Mouse (Mus musculus) hindbrain, embryonic 11.5 days (tissue): Measurements from ENCODE around the gene Dhx30. TPM values are rescaled to one million over a fixed set of nuclear protein-coding genes. Genes with fewer than 3 reads are reported as not detected.
A peak's percentile ranks its signal among the peaks of the same experiment; 100 is the strongest.

Experiments used
- ATAC-seq: fragments of 200-750 bp; cut with Nextera tagmentation; 2 replicates; pipeline ENCODE4 v1.8.0; 2017; ENCODE audit warnings: mild to moderate bottlenecking, moderate TSS enrichment, moderate library complexity; ENCODE audit not compliant: low FRiP score
- DNase-seq: peaks from one replicate; pipeline ENCODE4 v3.0.0-alpha.2; 2015; ENCODE audit warnings: low spot score
- H3K27ac ChIP-seq: fragments of 300-500 bp; sonication (generic); 2 replicates; pipeline ENCODE4 v1.5.1; 2014; ENCODE audit warnings: mild to moderate bottlenecking, low read depth, low read length
- H3K27me3 ChIP-seq: fragments of 300-500 bp; sonication (generic); 2 replicates; pipeline ENCODE4 v1.6.1; 2014; ENCODE audit warnings: mild to moderate bottlenecking, low read length, moderate library complexity, mixed read lengths; ENCODE audit not compliant: control insufficient read depth, insufficient read depth
- H3K36me3 ChIP-seq: fragments of 300-500 bp; sonication (generic); 2 replicates; pipeline ENCODE4 v1.6.1; 2014; ENCODE audit warnings: mild to moderate bottlenecking, low read length, moderate library complexity, mixed read lengths; ENCODE audit not compliant: control insufficient read depth, insufficient read depth
- H3K4me1 ChIP-seq: fragments of 300-500 bp; sonication (generic); replicated peaks from 2 replicates; pipeline ENCODE4 v1.6.1; 2014; ENCODE audit warnings: low read length, mixed read lengths; ENCODE audit not compliant: control insufficient read depth, insufficient read depth
- H3K4me2 ChIP-seq: fragments of 300-500 bp; sonication (generic); replicated peaks from 2 replicates; pipeline ENCODE4 v1.6.1; 2014; ENCODE audit warnings: mild to moderate bottlenecking, low read depth, low read length
- H3K4me3 ChIP-seq: fragments of 300-500 bp; sonication (generic); 2 replicates; pipeline ENCODE4 v1.5.1; 2014; ENCODE audit warnings: low read depth, low read length
- H3K9ac ChIP-seq: fragments of 300-500 bp; sonication (generic); 2 replicates; pipeline ENCODE4 v1.6.1; 2014; ENCODE audit warnings: low read depth, low read length
- H3K9me3 ChIP-seq: fragments of 300-500 bp; sonication (generic); 2 replicates; pipeline ENCODE4 v1.6.1; 2016; ENCODE audit warnings: low read length; ENCODE audit not compliant: control insufficient read depth
- WGBS: fragments of 180-500 bp; shearing (Covaris S2); extraction: QIAGEN DNeasy Blood & Tissue Kit; methylation state at CpG from one replicate; pipeline ENCODE4 v1.1.7; 2014; 5-methylcytosine and 5-hydroxymethylcytosine counted together
- polyA plus RNA-seq: library from polyadenylated mRNA; unstranded; fragments of >200 nt; fragmentation: Nextera tagmentation; extraction: Ambion mirVana; gene quantifications from 2 replicates; pipeline ENCODE4 v1.2.1, GENCODE M21; 2014

Dhx30 gene
- polyA plus RNA-seq, 1 experiment from 2014 or later: 148 TPM

- Histone ChIP-seq H3K9ac (peak within 1 kb of the TSS; percentile 88), H3K36me3 (peaks cover 3% of the 10 kb centered on the region; the same call in 1 of the 2 replicates), H3K27ac (peak within 1 kb of the TSS; percentile 95), H3K4me2 (peak within 1 kb of the TSS; percentile 67), H3K4me1 (peaks cover 3% of the 10 kb centered on the region; the same call in 1 of the 2 replicates), H3K9me3 (no peaks in the 10 kb centered on the region), H3K4me3 (peak within 1 kb of the TSS; percentile 89), H3K27me3 (no peaks in the 10 kb centered on the region)
- ATAC-seq (peak; percentile 96), DNase-seq (peak; percentile 90)
- under 1% methylated on average over 73 of the region's 79 CpGs for WGBS
Observed at GRCm38 (mm10) chr9:110116977-110117778, 452 bp downstream of the Dhx30 start, which contains the start of gene Smarcc1. TSS of gene Smarcc1 (plus strand) at chr9:110117708.

GRCm38 (mm10) chr9:110116353-110116976 is 1.2 kb downstream of the Dhx30 start:
- no peak for DNase-seq

GRCm38 (mm10) chr9:110100627-110101600 is 16.7 kb downstream of the Dhx30 start:
- Histone ChIP-seq H3K9ac (peak overlapping the region; percentile 88), H3K9me3 (no peaks in the 10 kb centered on the region), H3K27me3 (no peaks in the 10 kb centered on the region), H3K4me3 (peak overlapping the region; percentile 89), H3K27ac (no peak overlapping the region; the same call in 1 of the 2 replicates), H3K36me3 (peaks cover 10% of the 10 kb centered on the region; the same call in 1 of the 2 replicates), H3K4me2 (peak overlapping the region; percentile 68), H3K4me1 (no peaks in the 10 kb centered on the region; the same call in 1 of the 2 replicates)
- DNase-seq: peak; percentile 96
- 3% methylated on average over 41 of the region's 41 CpGs for WGBS
- peak; percentile 96 for ATAC-seq

More at GRCm38 (mm10) chr9:110116353-110116976, 1.2 kb downstream of the Dhx30 start:
- Histone ChIP-seq H3K36me3 (peaks cover 5% of the 10 kb centered on the region; the same call in 1 of the 2 replicates), H3K9me3 (no peaks in the 10 kb centered on the region), H3K4me3 (peak overlapping the region; percentile 89), H3K4me2 (peak overlapping the region; percentile 65), H3K27ac (peak overlapping the region; percentile 95), H3K27me3 (no peaks in the 10 kb centered on the region), H3K9ac (peak overlapping the region; percentile 88), H3K4me1 (peaks cover 3% of the 10 kb centered on the region; the same call in 1 of the 2 replicates)
- 11% methylated on average over 10 of the region's 10 CpGs for WGBS
- no peak for ATAC-seq

GRCm38 (mm10) chr9:110097791-110098190 is 19.8 kb downstream of the Dhx30 start:
- Histone ChIP-seq H3K36me3 (peaks cover 10% of the 10 kb centered on the region), H3K9ac (no peak overlapping the region), H3K9me3 (no peaks in the 10 kb centered on the region), H3K4me3 (no peak overlapping the region), H3K4me2 (no peak overlapping the region), H3K27ac (no peak overlapping the region), H3K27me3 (no peaks in the 10 kb centered on the region), H3K4me1 (no peaks in the 10 kb centered on the region; the same call in 1 of the 2 replicates)
- DNase-seq (no peak), ATAC-seq (no peak)
- WGBS: 83% methylated on average over 3 of the region's 3 CpGs

GRCm38 (mm10) chr9:110094761-110095160 is 22.9 kb downstream of the Dhx30 start:
- Histone ChIP-seq H3K27me3 (no peaks in the 10 kb centered on the region), H3K9me3 (no peaks in the 10 kb centered on the region), H3K4me1 (no peaks in the 10 kb centered on the region), H3K36me3 (peaks cover 25% of the 10 kb centered on the region), H3K9ac (no peak overlapping the region), H3K4me2 (no peak overlapping the region), H3K4me3 (no peak overlapping the region), H3K27ac (no peak overlapping the region)
- DNase-seq: no peak
- no peak for ATAC-seq
- 92% methylated on average over 4 of the region's 4 CpGs for WGBS

GRCm38 (mm10) chr9:110093303-110093702 is 24.3 kb downstream of the Dhx30 start:
- Histone ChIP-seq H3K9me3 (no peaks in the 10 kb centered on the region), H3K27ac (no peak overlapping the region), H3K4me1 (no peaks in the 10 kb centered on the region), H3K4me2 (no peak overlapping the region), H3K4me3 (no peak overlapping the region), H3K27me3 (no peaks in the 10 kb centered on the region), H3K9ac (no peak overlapping the region), H3K36me3 (peaks cover 22% of the 10 kb centered on the region; the same call in 1 of the 2 replicates)
- 85% methylated on average over 4 of the region's 4 CpGs for WGBS
- ATAC-seq: no peak
- no peak for DNase-seq

GRCm38 (mm10) chr9:110085693-110086092 is 31.9 kb downstream of the Dhx30 start:
- DNase-seq: no peak
- Histone ChIP-seq H3K27ac (no peak overlapping the region), H3K36me3 (peaks cover 26% of the 10 kb centered on the region), H3K4me3 (no peak overlapping the region), H3K9ac (no peak overlapping the region), H3K9me3 (no peaks in the 10 kb centered on the region), H3K27me3 (no peaks in the 10 kb centered on the region), H3K4me2 (no peak overlapping the region), H3K4me1 (no peaks in the 10 kb centered on the region)
- ATAC-seq: no peak
- WGBS: 93% methylated on average over 8 of the region's 8 CpGs
